Mouse (Mus musculus) myocyte (in vitro differentiated cells): ENCODE results near the gene BC030867. TPM values are rescaled to one million over a fixed set of nuclear protein-coding genes. Genes with fewer than 3 reads are reported as not detected.
A peak's percentile ranks its signal among the peaks of the same experiment; 100 is the strongest.

ENCODE experiments used
- H3K27me3 ChIP-seq: one replicate; pipeline ENCODE4 v1.6.1; 2011; ENCODE audit not compliant: control insufficient read depth, insufficient read depth, insufficient read length
- H3K36me3 ChIP-seq: one replicate; pipeline ENCODE4 v1.6.1; 2011; ENCODE audit not compliant: control insufficient read depth, insufficient read depth
- H3K4me2 ChIP-seq: one replicate; pipeline ENCODE4 v1.6.1; 2011; ENCODE audit warnings: low read depth, control low read depth
- H3K4me3 ChIP-seq: one replicate; pipeline ENCODE4 v1.5.1; 2011; ENCODE audit warnings: mild to moderate bottlenecking, control low read depth, moderate library complexity
- H3K79me2 ChIP-seq: one replicate; pipeline ENCODE4 v1.6.1; 2011; ENCODE audit not compliant: control insufficient read depth, insufficient read depth
- H3ac ChIP-seq: one replicate; pipeline ENCODE4 v1.6.1; 2011; ENCODE audit not compliant: control insufficient read depth, insufficient read length
- CEBPB ChIP-seq: IDR thresholded peaks from 2 replicates; pipeline ENCODE4 v1.6.1; 2011; ENCODE audit warnings: mild to moderate bottlenecking, moderate library complexity; ENCODE audit not compliant: poor library complexity, insufficient read depth, severe bottlenecking
- E2F4 ChIP-seq: IDR thresholded peaks from one replicate; pipeline ENCODE4 v1.6.1; 2011; ENCODE audit warnings: mild to moderate bottlenecking, control low read depth, moderate library complexity; ENCODE audit not compliant: insufficient read depth
- MAX ChIP-seq: IDR thresholded peaks from one replicate; pipeline ENCODE4 v1.6.1; 2011; ENCODE audit warnings: low read depth, mild to moderate bottlenecking, control low read depth
- MYOD1 ChIP-seq, 3 experiments: IDR thresholded peaks; one replicate each; pipeline ENCODE4 v1.6.1; 2011; ENCODE audit warnings: control low read depth in 2 of 3, low read depth in 2 of 3, mild to moderate bottlenecking in 2 of 3, moderate library complexity in 1 of 3; ENCODE audit not compliant: insufficient read length in 2 of 3, control insufficient read depth in 1 of 3
- MYOG ChIP-seq, 3 experiments: IDR thresholded peaks; one replicate each; pipeline ENCODE4 v1.6.1; 2011; ENCODE audit warnings: control low read depth in 2 of 3, low read depth in 2 of 3, mild to moderate bottlenecking in 2 of 3; ENCODE audit not compliant: insufficient read length in 2 of 3, control insufficient read depth in 1 of 3, insufficient read depth in 1 of 3
- POLR2A ChIP-seq: IDR thresholded peaks from one replicate; pipeline ENCODE4 v1.6.1; 2011; ENCODE audit warnings: low read depth, mild to moderate bottlenecking, control low read depth, moderate library complexity; ENCODE audit not compliant: insufficient read length
- POLR2AphosphoS2 ChIP-seq: IDR thresholded peaks from one replicate; pipeline ENCODE4 v1.6.1; 2011; ENCODE audit warnings: low read depth, control low read depth; ENCODE audit not compliant: insufficient read length
- REST ChIP-seq: IDR thresholded peaks from one replicate; pipeline ENCODE4 v1.6.1; 2011; ENCODE audit warnings: mild to moderate bottlenecking, control low read depth, moderate library complexity; ENCODE audit not compliant: insufficient read depth, insufficient read length
- SRF ChIP-seq: IDR thresholded peaks from one replicate; pipeline ENCODE4 v1.6.1; 2011; ENCODE audit warnings: low read depth; ENCODE audit not compliant: control insufficient read depth, insufficient read length
- TCF12 ChIP-seq: IDR thresholded peaks from one replicate; pipeline ENCODE4 v1.6.1; 2011; ENCODE audit warnings: mild to moderate bottlenecking, control low read depth; ENCODE audit not compliant: poor library complexity, insufficient read depth, severe bottlenecking
- TCF3 ChIP-seq: IDR thresholded peaks from one replicate; pipeline ENCODE4 v1.6.1; 2011; ENCODE audit warnings: low read depth, control low read depth; ENCODE audit not compliant: insufficient read length
- USF1 ChIP-seq: IDR thresholded peaks from one replicate; pipeline ENCODE4 v1.6.1; 2011; ENCODE audit warnings: low read depth, mild to moderate bottlenecking, control low read depth, moderate library complexity
- polyA plus RNA-seq: library from polyadenylated mRNA; unstranded; fragments of >200 nt; fragmentation: generic; extraction: Trizol; gene quantifications from one replicate; pipeline ENCODE4 v1.2.1, GENCODE M21; 2012; ENCODE audit warnings: missing spikeins

Gene BC030867
- 4.4 TPM for polyA plus RNA-seq

GRCm38 (mm10) chr11:102248630-102249230 lies at the start of gene BC030867:
BC030867 (plus strand) TSS chr11:102248882.
- TF ChIP-seq E2F4 = peak; percentile 97
- TF ChIP-seq POLR2A = peak; percentile 29
- TF ChIP-seq USF1 = no peak
- peak; percentile 57 for TF ChIP-seq SRF
- TF ChIP-seq POLR2AphosphoS2 = no peak
- TF ChIP-seq TCF12 = no peak
- TF ChIP-seq CEBPB = no peak
- TF ChIP-seq TCF3 = no peak
- TF ChIP-seq MYOD1 (IDR thresholded peaks at IDR 0.05; ENCODE audit: control insufficient read depth in 1 of 3, insufficient read length in 2 of 3, low read depth in 2 of 3) = no peak

GRCm38 (mm10) chr11:102199856-102200255 lies 48.8 kb upstream of the BC030867 start:
- H3K4me2 ChIP-seq = no peak overlapping the region
- H3ac ChIP-seq = no peak overlapping the region
- no peaks in the 10 kb centered on the region for H3K27me3 ChIP-seq
- peaks cover 13% of the 10 kb centered on the region for H3K36me3 ChIP-seq
- no peak for TF ChIP-seq TCF12
- TF ChIP-seq MAX = no peak
- no peak for TF ChIP-seq POLR2A
- TF ChIP-seq SRF = no peak
- TF ChIP-seq USF1 = no peak
- no peak for TF ChIP-seq E2F4
- no peak for TF ChIP-seq REST
- no peak for TF ChIP-seq POLR2AphosphoS2
- TF ChIP-seq MYOD1 (IDR thresholded peaks at IDR 0.05; ENCODE audit: control insufficient read depth in 1 of 3, insufficient read length in 2 of 3, low read depth in 2 of 3) = no peak
- no peak for TF ChIP-seq TCF3
- no peak for TF ChIP-seq MYOG (IDR thresholded peaks at IDR 0.05; ENCODE audit: control insufficient read depth in 1 of 3, insufficient read depth in 1 of 3, insufficient read length in 2 of 3, low read depth in 2 of 3)
- TF ChIP-seq CEBPB = no peak
- H3K4me3 ChIP-seq = no peak overlapping the region
- no peaks in the 10 kb centered on the region for H3K79me2 ChIP-seq

More at GRCm38 (mm10) chr11:102248630-102249230, at the start of gene BC030867:
- Histone ChIP-seq H3K79me2 (peaks cover 9% of the 10 kb centered on the region), H3K27me3 (no peaks in the 10 kb centered on the region), H3K36me3 (no peaks in the 10 kb centered on the region), H3ac (no peak within 1 kb of the TSS), H3K4me2 (peak within 1 kb of the TSS; percentile 79), H3K4me3 (peak within 1 kb of the TSS; percentile 50)

GRCm38 (mm10) chr11:102201408-102201821 lies 47.3 kb upstream of the BC030867 start:
- H3K36me3 ChIP-seq = peaks cover 22% of the 10 kb centered on the region
- H3K4me2 ChIP-seq = peak overlapping the region; percentile 22
- H3ac ChIP-seq = no peak overlapping the region
- no peak overlapping the region for H3K4me3 ChIP-seq
- H3K27me3 ChIP-seq = no peaks in the 10 kb centered on the region
- H3K79me2 ChIP-seq = no peaks in the 10 kb centered on the region
- TF ChIP-seq POLR2A = peak; percentile 32
- peak; percentile 60 for TF ChIP-seq POLR2AphosphoS2
- TF ChIP-seq MYOG (IDR thresholded peaks at IDR 0.05; ENCODE audit: control insufficient read depth in 1 of 3, insufficient read depth in 1 of 3, insufficient read length in 2 of 3, low read depth in 2 of 3) = peak in 1 of 3 experiments; percentile 5
- TF ChIP-seq TCF3 = no peak
- peak in 1 of 3 experiments; percentile 38 for TF ChIP-seq MYOD1 (IDR thresholded peaks at IDR 0.05; ENCODE audit: control insufficient read depth in 1 of 3, insufficient read length in 2 of 3, low read depth in 2 of 3)
- TF ChIP-seq CEBPB = peak; percentile 73

GRCm38 (mm10) chr11:102206481-102206880 lies 42.2 kb upstream of the BC030867 start:
- no peak for TF ChIP-seq TCF12
- TF ChIP-seq POLR2AphosphoS2 = no peak
- TF ChIP-seq USF1 = no peak
- no peak for TF ChIP-seq REST
- no peak for TF ChIP-seq POLR2A
- no peak for TF ChIP-seq TCF3
- TF ChIP-seq CEBPB = no peak
- TF ChIP-seq MYOD1 (IDR thresholded peaks at IDR 0.05; ENCODE audit: control insufficient read depth in 1 of 3, insufficient read length in 2 of 3, low read depth in 2 of 3) = no peak
- TF ChIP-seq MAX = no peak
- no peak for TF ChIP-seq SRF
- TF ChIP-seq E2F4 = no peak
- no peak for TF ChIP-seq MYOG (IDR thresholded peaks at IDR 0.05; ENCODE audit: control insufficient read depth in 1 of 3, insufficient read depth in 1 of 3, insufficient read length in 2 of 3, low read depth in 2 of 3)
- Histone ChIP-seq H3K27me3 (no peaks in the 10 kb centered on the region), H3K4me3 (no peak overlapping the region), H3K4me2 (no peak overlapping the region), H3K79me2 (peaks cover 17% of the 10 kb centered on the region), H3ac (no peak overlapping the region), H3K36me3 (peaks cover 18% of the 10 kb centered on the region)
